In genomic region chr17:13069227-13069626, GRCm38 (mm10) we compare ENCODE assay signal across 30 mouse cellular contexts. TPM values are rescaled to one million over a fixed set of nuclear protein-coding genes. Genes with fewer than 3 reads are reported as not detected.
"Had no signal": no experiment of that assay in that cellular context is flagged by ENCODE, and none has a peak within 500 bp of the region (broad histone marks: within the 10 kb centered on the region; RNA-seq: fewer than 3 reads in every experiment).

No protein-coding gene starts in this region.

RNA-seq across cellular contexts. Expression of gene Tcp10b, which starts 8.3 kb away (rescaled TPM):
- total RNA-seq: monocyte, adult 5-6 weeks had no signal
- polyA plus RNA-seq: limb, embryonic 10.5 days; limb, embryonic 11.5 days; limb, embryonic 12.5 days; limb, embryonic 13.5 days; liver, adult 2 months; liver, embryonic 11.5 days; liver, embryonic 12.5 days; liver, embryonic 13.5 days; liver, embryonic 15.5 days; liver, embryonic 16.5 days; liver, postnatal 0 days; lung, embryonic 14.5 days; lung, embryonic 15.5 days; midbrain, embryonic 11.5 days; midbrain, embryonic 12.5 days; midbrain, embryonic 13.5 days; myocyte; neural tube, embryonic 11.5 days; neural tube, embryonic 12.5 days had no signal

RNA-seq across cellular contexts. Expression of gene Gpr31b, which starts 17.1 kb away (rescaled TPM):
- total RNA-seq: left cerebral cortex, postnatal 25 days; left cerebral cortex, postnatal 36 days; liver, adult 2 months; megakaryocyte-erythroid progenitor cell, adult 5-6 weeks; monocyte, adult 5-6 weeks had no signal
- polyA plus RNA-seq: limb, embryonic 10.5 days; limb, embryonic 11.5 days; limb, embryonic 12.5 days; limb, embryonic 13.5 days; limb, embryonic 15.5 days; liver, adult 2 months; liver, embryonic 11.5 days; liver, embryonic 12.5 days; liver, embryonic 13.5 days; liver, embryonic 15.5 days; liver, embryonic 16.5 days; liver, postnatal 0 days; lung, adult 2 months; lung, embryonic 14.5 days; lung, embryonic 15.5 days; lung, embryonic 16.5 days; lung, postnatal 0 days; midbrain, embryonic 10.5 days; midbrain, embryonic 11.5 days; midbrain, embryonic 12.5 days; midbrain, embryonic 13.5 days; midbrain, embryonic 14.5 days; midbrain, postnatal 0 days; myocyte; neural tube, embryonic 11.5 days; neural tube, embryonic 12.5 days had no signal
